Mouse (Mus musculus) hindbrain, postnatal 0 days (tissue): ENCODE data around the gene Pex5l. TPM values are rescaled to one million over a fixed set of nuclear protein-coding genes. Genes with fewer than 3 reads are reported as not detected.

Experiments used
- ATAC-seq: fragments of 200-750 bp; cut with Nextera tagmentation; 2 replicates; pipeline ENCODE4 v1.8.0; 2017; ENCODE audit warnings: mild to moderate bottlenecking, moderate TSS enrichment, moderate library complexity
- DNase-seq: peaks from one replicate; pipeline ENCODE4 v3.0.0-alpha.2; 2015; ENCODE audit warnings: low spot score
- H3K27ac ChIP-seq: fragments of 300-500 bp; sonication (generic); 2 replicates; pipeline ENCODE4 v1.5.1; 2014; ENCODE audit warnings: mild to moderate bottlenecking
- H3K27me3 ChIP-seq: fragments of 300-500 bp; sonication (generic); 2 replicates; pipeline ENCODE4 v1.6.1; 2014; ENCODE audit warnings: low read length, mixed read lengths; ENCODE audit not compliant: insufficient read depth
- H3K36me3 ChIP-seq: fragments of 300-500 bp; sonication (generic); 2 replicates; pipeline ENCODE4 v1.6.1; 2014; ENCODE audit warnings: low read length, mixed read lengths; ENCODE audit not compliant: insufficient read depth
- H3K4me1 ChIP-seq: fragments of 300-500 bp; sonication (generic); 2 replicates; pipeline ENCODE4 v1.6.1; 2014; ENCODE audit warnings: antibody characterized with exemption, low read length, mixed read lengths; ENCODE audit not compliant: insufficient read depth
- H3K4me2 ChIP-seq: fragments of 300-500 bp; sonication (generic); 2 replicates; pipeline ENCODE4 v1.6.1; 2014; ENCODE audit warnings: low read depth, mild to moderate bottlenecking, low read length, moderate library complexity, mixed read lengths
- H3K4me3 ChIP-seq: fragments of 300-500 bp; sonication (generic); 2 replicates; pipeline ENCODE4 v1.5.1; 2014; ENCODE audit warnings: low read length
- H3K9ac ChIP-seq: fragments of 300-500 bp; sonication (generic); replicated peaks from 2 replicates; pipeline ENCODE4 v1.6.1; 2014; ENCODE audit warnings: mild to moderate bottlenecking, low read length, moderate library complexity, mixed read lengths
- H3K9me3 ChIP-seq: fragments of 300-500 bp; sonication (generic); 2 replicates; pipeline ENCODE4 v1.6.1; 2016; ENCODE audit warnings: low read length, mixed read lengths
- CTCF ChIP-seq: IDR thresholded peaks from 2 replicates; pipeline ENCODE4 v1.5.1; 2016; ENCODE audit warnings: antibody characterized with exemption, control low read depth, low read depth
- WGBS: fragments of 180-500 bp; shearing (Covaris S2); extraction: QIAGEN DNeasy Blood & Tissue Kit; methylation state at CpG from one replicate; pipeline ENCODE4 v1.1.7; 2014; 5-methylcytosine and 5-hydroxymethylcytosine counted together
- polyA plus RNA-seq: library from polyadenylated mRNA; unstranded; fragments of >200 nt; fragmentation: Nextera tagmentation; extraction: Ambion mirVana; gene quantifications from 2 replicates; pipeline ENCODE4 v1.2.1, GENCODE M21; 2015
- total RNA-seq: library from RNA; depleted of rRNA; stranded (reverse); fragments of >200 nt; gene quantifications from 2 replicates; pipeline ENCODE4 v1.2.3, GENCODE M21; 2014

The Pex5l gene
- total and polyA plus RNA-seq, 2 experiments from 2014 or later: 5.5 to 28.8 TPM

GRCm38 (mm10) chr3:32991713-32992575 is 151.1 kb downstream of the Pex5l start:
- H3K9ac ChIP-seq: no peak overlapping the region
- H3K4me3 ChIP-seq: no peak overlapping the region
- WGBS: 65% methylated on average over 12 of the region's 12 CpGs
- no peak overlapping the region for H3K4me2 ChIP-seq
- no peaks in the 10 kb centered on the region for H3K36me3 ChIP-seq
- H3K27me3 ChIP-seq: no peaks in the 10 kb centered on the region
- no peak for TF ChIP-seq CTCF
- no peaks in the 10 kb centered on the region for H3K9me3 ChIP-seq
- no peak for DNase-seq
- H3K27ac ChIP-seq: no peak overlapping the region
- ATAC-seq: peak; percentile 38; the same call in 1 of the 2 replicates
- no peaks in the 10 kb centered on the region for H3K4me1 ChIP-seq

- Histone ChIP-seq H3K9ac (no peak overlapping the region), H3K27ac (no peak overlapping the region), H3K4me1 (no peaks in the 10 kb centered on the region), H3K4me2 (no peak overlapping the region), H3K4me3 (no peak overlapping the region), H3K9me3 (no peaks in the 10 kb centered on the region), H3K36me3 (no peaks in the 10 kb centered on the region), H3K27me3 (no peaks in the 10 kb centered on the region)
- TF ChIP-seq CTCF: no peak
- WGBS: 78% methylated on average over 5 of the region's 5 CpGs
- DNase-seq (no peak), ATAC-seq (no peak)
Observed at GRCm38 (mm10) chr3:32987806-32988205, 155.2 kb downstream of the Pex5l start.

GRCm38 (mm10) chr3:32985141-32985540 is 157.9 kb downstream of the Pex5l start:
- TF ChIP-seq CTCF: no peak
- no peak overlapping the region for H3K4me3 ChIP-seq
- no peaks in the 10 kb centered on the region for H3K9me3 ChIP-seq
- no peak overlapping the region for H3K9ac ChIP-seq
- no peaks in the 10 kb centered on the region for H3K4me1 ChIP-seq
- WGBS: 72% methylated on average over 3 of the region's 3 CpGs
- H3K36me3 ChIP-seq: no peaks in the 10 kb centered on the region
- H3K27me3 ChIP-seq: no peaks in the 10 kb centered on the region
- H3K27ac ChIP-seq: no peak overlapping the region
- DNase-seq: no peak
- H3K4me2 ChIP-seq: no peak overlapping the region
- ATAC-seq: no peak

- H3K9me3 ChIP-seq: no peaks in the 10 kb centered on the region
- H3K4me3 ChIP-seq: no peak overlapping the region
- no peak overlapping the region for H3K9ac ChIP-seq
- no peaks in the 10 kb centered on the region for H3K4me1 ChIP-seq
- TF ChIP-seq CTCF: no peak
- H3K27me3 ChIP-seq: no peaks in the 10 kb centered on the region
- H3K27ac ChIP-seq: no peak overlapping the region
- H3K36me3 ChIP-seq: no peaks in the 10 kb centered on the region
- H3K4me2 ChIP-seq: no peak overlapping the region
- ATAC-seq (no peak), DNase-seq (no peak)
- 57% methylated on average over 4 of the region's 4 CpGs for WGBS
Observed at GRCm38 (mm10) chr3:32979981-32980380, 163.1 kb downstream of the Pex5l start.

GRCm38 (mm10) chr3:32979238-32979637 is 163.8 kb downstream of the Pex5l start:
- H3K4me2 ChIP-seq: no peak overlapping the region
- no peaks in the 10 kb centered on the region for H3K4me1 ChIP-seq
- H3K9me3 ChIP-seq: no peaks in the 10 kb centered on the region
- H3K36me3 ChIP-seq: no peaks in the 10 kb centered on the region
- no peak for TF ChIP-seq CTCF
- ATAC-seq (no peak), DNase-seq (no peak)
- 27% methylated on average over 6 of the region's 6 CpGs for WGBS
- H3K4me3 ChIP-seq: no peak overlapping the region
- no peak overlapping the region for H3K9ac ChIP-seq
- H3K27me3 ChIP-seq: no peaks in the 10 kb centered on the region
- no peak overlapping the region for H3K27ac ChIP-seq

GRCm38 (mm10) chr3:32970257-32970656 is 172.8 kb downstream of the Pex5l start:
- TF ChIP-seq CTCF: no peak
- H3K36me3 ChIP-seq: no peaks in the 10 kb centered on the region
- ATAC-seq: no peak
- no peaks in the 10 kb centered on the region for H3K9me3 ChIP-seq
- no peak for DNase-seq
- H3K27me3 ChIP-seq: no peaks in the 10 kb centered on the region
- H3K4me1 ChIP-seq: no peaks in the 10 kb centered on the region
- no peak overlapping the region for H3K4me2 ChIP-seq
- no peak overlapping the region for H3K9ac ChIP-seq
- H3K27ac ChIP-seq: no peak overlapping the region
- H3K4me3 ChIP-seq: no peak overlapping the region
- WGBS: 95% methylated on average over 1 of the region's 1 CpGs
